Mouse (Mus musculus) lung, adult 2 months (tissue): ENCODE results near the gene Gjb5. TPM values are rescaled to one million over a fixed set of nuclear protein-coding genes. Genes with fewer than 3 reads are reported as not detected.

Source experiments
- DNase-seq: peaks from one replicate; pipeline ENCODE4 v3.0.0; 2022
- H3K4me1 ChIP-seq: fragments of 200-500 bp; 2 replicates; pipeline ENCODE4 v1.6.1; 2011; ENCODE audit warnings: low read length; ENCODE audit not compliant: control insufficient read depth, insufficient read depth
- H3K4me3 ChIP-seq: fragments of 200-500 bp; replicated peaks from 2 replicates; pipeline ENCODE3; 2011; ENCODE audit warnings: low read depth, mild to moderate bottlenecking, control low read depth, low read length; ENCODE audit errors: extremely low read depth
- CTCF ChIP-seq: fragments of 200-500 bp; IDR thresholded peaks from 2 replicates; pipeline ENCODE4 v1.5.1; 2011; ENCODE audit warnings: mild to moderate bottlenecking, low read length, control low read depth; ENCODE audit not compliant: insufficient read depth
- POLR2A ChIP-seq: fragments of 200-500 bp; IDR thresholded peaks from 2 replicates; pipeline ENCODE4 v1.6.1; 2011; ENCODE audit warnings: low read depth, mild to moderate bottlenecking, control low read depth, low read length, borderline replicate concordance; ENCODE audit errors: extremely low read depth
- WGBS: fragments of 180-500 bp; shearing (Covaris S2); methylation state at CpG from one replicate; pipeline ENCODE4 v1.1.7; 2018; 5-methylcytosine and 5-hydroxymethylcytosine counted together
- polyA plus RNA-seq: library from polyadenylated mRNA; depleted of rRNA; stranded (reverse); fragments of >200 nt; gene quantifications from 2 replicates; pipeline ENCODE4 v1.2.3, GENCODE M21; 2012

Gene Gjb5
- polyA plus RNA-seq, 1 experiment = 1.9 TPM

DNA sequence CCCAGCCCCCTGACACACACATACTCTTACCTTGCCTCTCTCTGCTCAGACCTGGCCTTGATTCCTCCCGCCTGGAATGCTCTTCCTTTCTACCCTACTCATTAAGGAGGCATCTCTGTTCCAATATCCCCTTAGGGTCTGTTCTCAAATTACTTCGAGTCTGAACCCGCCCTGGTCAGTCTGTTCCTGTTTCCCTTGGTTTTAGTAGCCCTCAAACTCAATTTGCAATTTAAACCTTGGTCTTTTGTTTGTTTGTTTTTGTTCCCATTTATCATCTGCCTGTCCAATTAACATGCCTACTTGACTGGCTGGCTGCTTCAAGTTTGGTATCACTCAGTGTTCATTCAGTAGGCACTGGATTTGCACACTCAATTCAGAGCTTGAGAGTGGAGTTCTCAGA, 28.9 kb downstream of the Gjb5 start:
- 19% methylated on average over 3 of the region's 3 CpGs for WGBS
- H3K4me1 ChIP-seq = no peaks in the 10 kb centered on the region
- TF ChIP-seq POLR2A (no peak), CTCF (no peak)
- DNase-seq = no peak
- no peak overlapping the region for H3K4me3 ChIP-seq

DNA sequence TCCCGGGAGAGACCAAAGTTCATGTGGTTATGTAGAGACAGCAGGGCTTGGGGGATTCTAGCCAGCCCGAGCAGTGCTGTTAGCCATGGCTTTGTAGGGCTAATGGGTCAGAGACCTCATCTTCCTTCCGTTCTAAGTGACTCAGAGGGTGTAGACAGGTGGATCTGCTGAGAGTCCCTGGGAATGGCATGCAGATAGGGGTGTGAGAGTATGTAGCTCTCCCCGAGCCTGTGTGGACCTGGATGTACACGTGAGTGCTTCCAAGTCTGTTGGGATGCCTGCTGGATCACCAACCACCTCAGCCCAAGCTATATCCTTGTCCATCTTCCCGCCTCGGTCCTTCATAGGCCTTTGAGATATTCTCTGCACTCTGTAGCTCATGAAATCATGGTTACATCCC, 29.6 kb downstream of the Gjb5 start:
- no peaks in the 10 kb centered on the region for H3K4me1 ChIP-seq
- DNase-seq = no peak
- 56% methylated on average over 7 of the region's 7 CpGs for WGBS
- no peak overlapping the region for H3K4me3 ChIP-seq
- no peak for TF ChIP-seq POLR2A
- TF ChIP-seq CTCF = no peak

DNA sequence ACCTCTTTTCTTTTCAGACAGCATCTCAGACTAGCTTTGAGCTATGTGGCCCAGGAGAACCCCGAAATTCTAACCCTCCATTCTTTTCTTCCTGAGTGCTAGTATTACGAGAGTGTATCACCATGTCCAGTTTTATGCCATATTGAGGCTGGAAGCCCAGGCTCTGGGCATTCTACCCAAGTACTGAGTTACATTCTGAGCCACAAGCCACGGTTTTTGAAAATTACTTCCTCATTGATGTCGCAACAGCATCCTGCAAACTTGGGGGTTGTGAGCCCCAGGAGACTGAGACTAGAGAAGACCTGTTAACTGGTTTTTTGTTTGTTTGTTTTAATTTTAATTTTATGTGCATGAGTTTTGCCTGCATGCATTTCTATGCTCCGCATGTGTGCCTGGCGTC, 30.2 kb downstream of the Gjb5 start:
- no peak overlapping the region for H3K4me3 ChIP-seq
- TF ChIP-seq POLR2A (no peak), CTCF (no peak)
- no peak for DNase-seq
- WGBS = 52% methylated on average over 6 of the region's 6 CpGs
- no peaks in the 10 kb centered on the region for H3K4me1 ChIP-seq

DNA sequence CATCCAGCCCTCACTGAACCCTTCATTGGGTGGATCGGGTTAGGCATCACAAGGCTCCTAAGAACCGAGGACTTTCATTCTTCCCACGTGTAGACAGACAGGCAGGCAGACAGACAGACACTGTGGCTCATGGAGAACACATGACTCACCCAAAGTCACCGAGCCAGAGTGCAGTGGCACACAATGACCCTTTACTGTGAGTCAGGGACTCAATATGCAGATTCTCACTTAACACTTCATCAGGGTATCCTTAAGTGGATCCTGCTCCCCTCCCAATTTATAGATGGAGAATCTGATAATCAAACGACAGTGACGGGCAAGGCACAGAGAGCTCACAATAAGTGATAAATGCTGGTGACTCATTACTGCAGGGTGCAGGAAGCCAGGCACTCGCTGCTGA, 30.7 kb downstream of the Gjb5 start:
- 26% methylated on average over 7 of the region's 7 CpGs for WGBS
- no peak for DNase-seq
- Histone ChIP-seq H3K4me1 (no peaks in the 10 kb centered on the region), H3K4me3 (no peak overlapping the region)
- TF ChIP-seq POLR2A (no peak), CTCF (no peak)

DNA sequence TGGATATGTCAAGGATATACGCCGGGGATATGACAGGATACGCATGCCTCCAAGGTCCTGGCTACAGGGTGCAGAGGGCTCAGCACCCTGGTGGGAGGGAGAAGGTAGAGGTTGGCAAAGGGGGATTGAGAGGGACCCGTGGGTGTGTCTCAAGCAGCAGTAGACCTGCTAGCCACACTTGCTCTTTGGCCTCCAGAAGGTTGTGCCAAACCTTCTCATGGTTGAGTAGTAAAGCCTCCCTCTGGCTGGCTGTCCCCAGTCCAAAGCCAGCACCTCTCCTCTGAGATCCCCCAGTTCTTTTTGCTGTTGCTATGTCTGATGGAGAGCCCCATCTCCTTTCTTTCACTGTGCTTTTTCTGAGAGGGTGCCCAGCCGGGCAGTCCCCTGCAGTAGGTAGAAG, 32.7 kb downstream of the Gjb5 start:
- 75% methylated on average over 5 of the region's 5 CpGs for WGBS
- TF ChIP-seq POLR2A = no peak
- no peak for TF ChIP-seq CTCF
- no peak overlapping the region for H3K4me3 ChIP-seq
- DNase-seq = no peak
- H3K4me1 ChIP-seq = no peaks in the 10 kb centered on the region

DNA sequence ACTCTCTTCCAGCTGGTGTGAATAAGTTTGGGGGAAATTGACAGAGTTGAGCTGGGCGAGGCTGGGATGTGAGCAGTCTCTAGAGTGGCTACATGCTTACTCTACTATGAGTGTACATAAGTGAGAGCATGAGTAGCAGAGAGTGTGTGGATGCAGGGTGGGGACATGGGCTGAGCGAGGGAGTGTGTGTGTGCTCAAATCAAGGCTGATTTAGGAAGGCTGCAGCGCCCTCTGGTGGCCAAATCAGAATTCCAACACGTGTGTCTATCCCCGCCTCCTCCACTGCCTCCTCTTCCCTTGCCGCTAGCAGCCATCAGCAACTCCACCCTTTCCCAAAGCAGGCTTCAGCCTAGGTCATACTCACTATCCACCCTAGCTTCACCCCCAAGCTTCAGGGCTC, 33.2 kb downstream of the Gjb5 start:
- TF ChIP-seq POLR2A = no peak
- peak; percentile 91 for TF ChIP-seq CTCF
- WGBS = 6% methylated on average over 6 of the region's 6 CpGs
- no peak overlapping the region for H3K4me3 ChIP-seq
- DNase-seq = peak; percentile 71
- no peaks in the 10 kb centered on the region for H3K4me1 ChIP-seq

DNA sequence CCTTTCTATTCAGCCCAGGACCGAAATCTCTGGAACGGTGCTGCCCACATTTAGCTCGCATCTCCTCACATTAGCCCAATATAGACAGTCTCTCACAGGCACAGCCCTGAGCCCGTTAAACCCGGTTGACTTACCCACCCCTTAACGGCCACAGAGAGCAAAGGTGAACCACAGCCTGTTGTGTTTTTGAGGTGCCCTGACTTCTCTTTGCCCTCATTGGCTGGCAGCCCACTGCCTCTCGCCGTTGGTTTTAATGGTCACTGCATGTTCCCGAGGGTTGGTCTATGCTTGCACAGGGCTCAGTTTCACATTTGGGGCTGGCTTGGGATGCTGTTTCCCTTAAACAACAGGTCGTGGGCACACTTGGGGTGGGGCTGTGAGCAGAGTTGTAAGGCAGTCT, 33.7 kb downstream of the Gjb5 start:
- TF ChIP-seq POLR2A (no peak), CTCF (no peak)
- Histone ChIP-seq H3K4me3 (no peak overlapping the region), H3K4me1 (no peaks in the 10 kb centered on the region)
- no peak for DNase-seq
- WGBS = 70% methylated on average over 10 of the region's 10 CpGs

DNA sequence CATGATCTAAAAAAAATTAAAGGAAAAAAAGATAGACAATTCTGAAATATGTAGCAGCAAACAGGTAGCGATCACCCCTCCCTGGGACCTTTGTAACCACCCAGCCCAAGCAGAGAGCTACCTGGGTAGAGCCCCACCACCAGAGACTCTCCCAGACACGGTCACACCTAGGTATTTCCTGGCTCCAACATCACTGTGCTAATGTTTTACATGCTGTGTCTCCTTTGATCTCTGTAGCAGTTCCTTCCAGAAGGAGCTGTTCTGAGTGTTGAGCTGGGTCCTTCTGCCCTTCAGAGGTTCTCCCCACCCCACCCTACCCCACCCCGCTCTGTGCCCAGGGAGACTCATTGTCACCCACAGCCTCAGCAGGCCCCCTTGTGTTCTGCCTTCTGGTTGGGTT, 34.3 kb downstream of the Gjb5 start:
- TF ChIP-seq POLR2A (no peak), CTCF (no peak)
- no peak overlapping the region for H3K4me3 ChIP-seq
- DNase-seq = no peak
- H3K4me1 ChIP-seq = no peaks in the 10 kb centered on the region
- WGBS = 62% methylated on average over 3 of the region's 3 CpGs

DNA sequence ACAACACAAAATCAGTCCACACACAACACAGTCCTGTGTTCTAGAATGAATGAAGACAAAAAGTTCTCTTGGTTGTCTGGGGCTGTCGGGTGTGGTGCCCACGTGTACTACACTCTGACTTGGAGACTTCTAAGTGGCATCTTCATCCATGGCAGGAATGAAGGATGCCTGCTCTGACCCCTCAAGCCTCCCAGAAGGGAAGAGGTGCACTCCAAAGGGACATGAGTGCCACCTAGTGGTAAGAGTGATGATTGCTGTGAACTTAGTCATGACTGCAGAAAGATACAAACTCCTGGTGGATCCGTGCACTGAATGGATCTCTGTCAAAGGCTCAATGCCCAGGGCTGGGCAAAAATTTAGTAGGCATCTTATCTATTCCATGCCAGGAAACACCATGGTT, 38.4 kb downstream of the Gjb5 start:
- no peak overlapping the region for H3K4me3 ChIP-seq
- DNase-seq = no peak
- no peaks in the 10 kb centered on the region for H3K4me1 ChIP-seq
- TF ChIP-seq CTCF (peak; percentile 87), POLR2A (no peak)
- WGBS = 2% methylated on average over 3 of the region's 3 CpGs

DNA sequence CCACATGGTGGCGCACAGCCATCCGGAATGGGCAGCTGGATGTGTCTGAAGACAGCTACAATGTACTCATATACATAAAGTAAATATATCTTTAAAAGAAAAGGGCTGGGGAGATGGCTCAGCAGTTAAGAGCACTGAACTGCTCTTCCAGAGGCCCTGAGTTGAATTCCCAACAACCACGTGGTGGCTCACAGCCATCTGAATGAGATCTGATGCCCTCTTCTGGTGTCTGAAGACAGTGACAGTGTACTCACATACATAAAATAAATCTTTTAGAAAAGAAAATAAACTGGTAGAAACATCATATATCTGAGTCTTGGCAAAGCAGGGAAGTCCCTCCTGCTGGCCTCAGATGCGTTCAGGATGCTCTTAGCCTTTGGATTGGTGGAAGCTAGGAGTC, 40.8 kb downstream of the Gjb5 start:
- no peak for TF ChIP-seq POLR2A
- 0 out of 2 replicates have a peak, but pooled peaks have one; percentile 9 for TF ChIP-seq CTCF
- WGBS = 51% methylated on average over 4 of the region's 4 CpGs
- DNase-seq = no peak

DNA sequence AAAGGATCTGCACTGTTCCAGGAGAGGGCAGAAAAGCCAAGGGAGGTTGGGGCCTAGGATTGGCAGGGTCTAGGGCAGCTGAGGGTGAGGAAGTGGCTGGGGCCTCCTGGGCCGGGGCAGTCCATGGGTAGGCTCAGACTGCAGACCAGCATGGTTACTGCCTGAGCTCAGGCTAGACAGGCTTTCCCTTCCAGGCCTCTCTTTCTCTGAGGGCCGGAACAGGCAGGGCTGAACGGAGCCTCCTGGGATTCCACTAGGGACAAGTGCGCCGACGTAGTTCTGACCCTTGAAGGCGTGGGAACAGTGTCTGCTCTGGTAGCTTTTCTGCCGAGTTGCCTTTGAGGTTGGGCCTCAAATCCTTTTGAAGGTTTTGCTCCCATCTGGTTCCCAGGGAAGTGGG, 42.2 kb downstream of the Gjb5 start:
- TF ChIP-seq POLR2A = no peak
- TF ChIP-seq CTCF = no peak
- no peak overlapping the region for H3K4me3 ChIP-seq
- H3K4me1 ChIP-seq = no peaks in the 10 kb centered on the region
- no peak for DNase-seq
- WGBS = 75% methylated on average over 8 of the region's 8 CpGs

More for the DNA sequence above, 40.8 kb downstream of the Gjb5 start:
- no peaks in the 10 kb centered on the region for H3K4me1 ChIP-seq
- no peak overlapping the region for H3K4me3 ChIP-seq
